Mouse (Mus musculus): ENCODE measurements around the gene BC017158. TPM values are rescaled to one million over a fixed set of nuclear protein-coding genes. Genes with fewer than 3 reads are reported as not detected.
A peak's percentile ranks its signal among the peaks of the same experiment; 100 is the strongest.

Gene BC017158
- polyA plus RNA-seq, 1 experiment from 2014 or later, result 38.6 TPM

DNA sequence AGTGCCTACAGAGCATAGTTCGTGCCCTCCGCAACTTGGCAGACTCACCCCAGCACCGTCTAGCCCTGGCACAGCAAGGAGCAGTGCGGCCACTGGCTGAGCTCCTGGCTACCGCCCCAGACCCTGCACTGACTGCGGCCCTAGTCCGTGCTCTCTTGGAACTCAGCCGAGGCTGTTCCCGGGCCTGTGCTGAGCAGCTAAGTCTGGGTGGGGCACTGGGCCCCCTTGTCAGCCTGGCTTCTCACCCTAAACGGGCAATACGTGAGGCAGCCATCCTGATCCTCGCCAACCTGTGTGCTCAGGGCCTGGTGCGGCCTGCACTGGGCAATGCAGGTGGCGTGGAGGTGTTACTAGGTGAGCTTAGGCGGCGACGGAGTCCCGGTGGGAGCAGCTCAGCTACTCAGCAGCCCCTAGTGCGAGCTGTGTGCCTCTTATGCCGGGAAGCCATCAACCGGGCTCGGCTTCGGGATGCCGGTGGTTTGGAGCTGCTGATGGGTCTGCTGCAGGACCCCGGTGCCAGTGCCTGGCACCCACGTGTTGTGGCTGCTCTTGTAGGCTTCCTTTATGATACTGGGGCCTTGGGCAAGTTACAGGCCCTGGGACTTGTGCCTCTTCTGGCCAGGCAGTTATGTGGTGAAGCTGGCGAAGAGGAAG lies 57.7 kb downstream of the BC017158 start:
- Histone ChIP-seq H3K27ac (no peak overlapping the region), H3K9me3 (no peaks in the 10 kb centered on the region), H3K27me3 (no peaks in the 10 kb centered on the region), H3K36me3 (peaks cover 51% of the 10 kb centered on the region), H3K4me3 (no peak overlapping the region), H3K4me1 (peaks cover 21% of the 10 kb centered on the region), H3K4me2 (no peak overlapping the region), H3K9ac (no peak overlapping the region)
- no peak for ATAC-seq (ENCODE audit: borderline replicate concordance, extremely low read depth, low FRiP score, low TSS enrichment)
- WGBS, result 91% methylated on average over 27 of the region's 27 CpGs

DNA sequence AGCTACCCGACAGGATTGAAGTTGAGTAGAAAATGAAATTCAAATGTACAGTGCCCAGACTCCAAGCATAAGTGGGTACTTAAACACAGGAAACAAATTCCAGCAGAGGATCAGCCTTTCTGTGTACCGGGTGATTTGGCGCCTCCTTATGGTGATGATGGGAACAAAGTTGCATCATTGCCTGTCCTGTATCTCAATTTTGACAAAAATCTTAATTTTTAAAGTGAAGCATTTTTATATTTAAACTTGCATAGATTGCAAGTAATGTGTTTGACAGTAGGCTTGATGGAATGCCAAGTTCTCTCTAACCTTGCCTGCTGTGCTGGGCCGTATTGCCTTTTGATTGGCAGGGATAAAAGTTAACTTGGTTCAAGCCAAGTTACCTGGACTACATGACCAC lies 59.0 kb downstream of the BC017158 start:
- 17% methylated on average over 4 of the region's 4 CpGs for WGBS
- peak overlapping the region; percentile 74 for H3K4me2 ChIP-seq
- no peak for ATAC-seq (ENCODE audit: borderline replicate concordance, extremely low read depth, low FRiP score, low TSS enrichment)
- no peak overlapping the region; the same call in 1 of the 2 replicates for H3K9ac ChIP-seq
- H3K9me3 ChIP-seq, result no peaks in the 10 kb centered on the region
- peak overlapping the region; percentile 98 for H3K27ac ChIP-seq
- peak overlapping the region; percentile 67 for H3K4me3 ChIP-seq
- H3K4me1 ChIP-seq, result peaks cover 21% of the 10 kb centered on the region
- peaks cover 38% of the 10 kb centered on the region for H3K36me3 ChIP-seq
- H3K27me3 ChIP-seq, result no peaks in the 10 kb centered on the region

DNA sequence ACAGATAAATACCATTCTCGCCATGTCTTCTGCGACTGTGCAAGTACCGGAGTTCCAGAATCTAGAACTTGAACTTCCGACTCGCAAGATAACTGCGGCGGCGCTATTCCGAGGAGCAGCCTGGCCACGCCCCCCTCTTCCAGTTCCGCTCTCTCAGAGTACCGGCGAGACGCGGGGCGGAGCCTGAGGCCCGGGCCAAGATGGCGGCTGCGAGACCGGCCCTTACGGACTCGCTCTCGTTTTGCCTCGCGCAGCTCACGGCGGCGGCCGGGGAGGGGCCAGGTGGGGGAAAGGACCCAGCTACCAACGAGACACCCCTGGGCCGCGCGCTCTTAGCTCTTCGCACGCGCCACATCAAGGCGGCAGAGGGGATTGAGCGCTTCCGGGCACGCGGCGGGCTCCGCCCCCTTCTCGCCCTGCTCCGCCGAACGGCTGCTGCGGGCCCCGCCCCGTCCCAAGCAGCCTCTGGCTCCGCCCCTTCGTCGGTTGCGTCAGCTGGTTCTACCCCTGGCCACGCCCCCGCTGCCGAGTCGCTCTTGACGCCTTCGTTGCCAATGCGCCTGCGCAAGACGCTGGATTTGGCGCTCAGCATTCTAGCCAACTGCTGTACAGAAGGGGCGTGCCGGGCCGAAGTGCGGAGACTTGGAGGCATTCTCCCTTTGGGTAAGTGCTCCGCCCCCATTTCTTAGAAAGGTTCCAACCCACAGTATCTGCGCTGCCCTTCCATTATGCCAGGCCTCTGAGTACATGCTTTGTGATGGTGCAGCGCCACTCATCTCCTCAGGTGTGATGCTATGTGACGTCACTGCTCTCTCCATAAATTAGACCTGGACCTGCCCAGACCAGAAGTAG lies 59.8 kb downstream of the BC017158 start, which contains the start of gene 9130023H24Rik:
Gene 9130023H24Rik (minus strand): TSS at position 105 of the 852 bp plus-strand sequence.
- peak within 1 kb of the TSS; percentile 98 for H3K27ac ChIP-seq
- H3K4me2 ChIP-seq, result peak within 1 kb of the TSS; percentile 74
- peak within 1 kb of the TSS; percentile 67 for H3K4me3 ChIP-seq
- WGBS, result under 1% methylated on average over 68 of the region's 72 CpGs
- peak within 1 kb of the TSS; percentile 79 for H3K9ac ChIP-seq
- H3K27me3 ChIP-seq, result no peaks in the 10 kb centered on the region
- peak; percentile 92 for ATAC-seq (ENCODE audit: borderline replicate concordance, extremely low read depth, low FRiP score, low TSS enrichment)
- H3K36me3 ChIP-seq, result peaks cover 36% of the 10 kb centered on the region
- peaks cover 21% of the 10 kb centered on the region for H3K4me1 ChIP-seq
- H3K9me3 ChIP-seq, result no peaks in the 10 kb centered on the region

DNA sequence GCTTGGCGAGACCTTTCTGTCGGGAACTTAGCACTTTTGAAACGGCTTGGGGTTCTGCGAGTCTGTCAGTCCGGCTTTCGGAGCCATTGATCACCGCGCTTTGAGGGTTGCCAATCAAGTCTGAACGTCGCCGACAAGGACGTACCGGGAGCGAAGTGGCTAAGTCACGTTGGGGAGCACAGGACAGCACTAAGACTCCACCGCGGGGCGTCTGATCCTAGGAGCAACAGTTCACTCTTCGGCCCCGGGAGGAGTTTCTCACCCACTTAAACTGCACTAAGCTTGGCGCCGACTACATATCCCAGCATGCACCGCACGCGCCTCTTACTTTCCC lies 60.4 kb downstream of the BC017158 start:
- no peaks in the 10 kb centered on the region for H3K9me3 ChIP-seq
- no peak for ATAC-seq (ENCODE audit: borderline replicate concordance, extremely low read depth, low FRiP score, low TSS enrichment)
- H3K36me3 ChIP-seq, result peaks cover 30% of the 10 kb centered on the region
- H3K9ac ChIP-seq, result peak overlapping the region; percentile 79
- peak overlapping the region; percentile 74 for H3K4me2 ChIP-seq
- peak overlapping the region; percentile 67 for H3K4me3 ChIP-seq
- under 1% methylated on average over 25 of the region's 25 CpGs for WGBS
- peak overlapping the region; percentile 98 for H3K27ac ChIP-seq
- H3K4me1 ChIP-seq, result peaks cover 21% of the 10 kb centered on the region
- no peaks in the 10 kb centered on the region for H3K27me3 ChIP-seq

DNA sequence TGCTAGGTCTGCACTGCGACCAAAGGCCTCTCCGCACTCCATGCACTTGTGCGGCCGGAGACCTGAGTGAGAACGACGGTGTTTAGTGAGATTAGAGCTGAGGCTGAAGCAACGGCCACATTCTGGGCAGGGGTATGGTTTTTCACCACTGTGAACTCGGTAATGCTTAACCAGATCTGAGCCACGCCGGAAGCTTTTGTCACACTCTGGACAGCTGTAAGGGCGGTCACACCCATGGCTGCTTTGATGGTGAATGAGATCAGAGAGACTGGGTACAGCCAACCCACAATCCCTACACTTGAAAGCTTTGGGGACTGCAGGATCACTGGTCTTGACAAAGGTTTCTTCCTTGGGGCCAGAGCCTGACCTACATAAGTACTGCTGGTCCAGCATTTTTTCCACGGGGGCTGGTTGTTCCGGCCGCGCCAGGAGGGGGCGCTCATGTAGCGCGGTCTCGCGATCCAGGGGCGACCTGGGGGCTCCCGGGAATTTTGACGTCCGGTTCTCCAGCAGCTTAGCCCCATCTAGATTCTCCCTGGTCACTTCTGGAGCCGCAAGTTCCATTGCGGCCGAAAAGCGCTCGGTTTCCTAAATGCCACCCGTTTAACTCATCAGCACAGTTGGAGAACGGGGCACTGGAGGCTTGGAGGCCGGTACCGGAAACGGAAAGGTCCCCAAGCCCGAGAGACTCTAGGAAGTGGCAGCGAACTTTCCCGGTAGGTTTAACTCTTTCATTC lies 60.9 kb downstream of the BC017158 start, which contains the start of gene Armc5:
Gene Armc5 (plus strand): TSS at position 487 of the 737 bp plus-strand sequence.
- Histone ChIP-seq H3K9ac (peak within 1 kb of the TSS; percentile 79), H3K4me1 (peaks cover 21% of the 10 kb centered on the region), H3K36me3 (peaks cover 25% of the 10 kb centered on the region), H3K4me2 (peak within 1 kb of the TSS; percentile 74), H3K4me3 (peak within 1 kb of the TSS; percentile 67), H3K27ac (peak within 1 kb of the TSS; percentile 98), H3K27me3 (no peaks in the 10 kb centered on the region), H3K9me3 (no peaks in the 10 kb centered on the region)
- WGBS, result 23% methylated on average over 37 of the region's 37 CpGs
- peak; percentile 15; the same call in 1 of the 2 replicates for ATAC-seq (ENCODE audit: borderline replicate concordance, extremely low read depth, low FRiP score, low TSS enrichment)

DNA sequence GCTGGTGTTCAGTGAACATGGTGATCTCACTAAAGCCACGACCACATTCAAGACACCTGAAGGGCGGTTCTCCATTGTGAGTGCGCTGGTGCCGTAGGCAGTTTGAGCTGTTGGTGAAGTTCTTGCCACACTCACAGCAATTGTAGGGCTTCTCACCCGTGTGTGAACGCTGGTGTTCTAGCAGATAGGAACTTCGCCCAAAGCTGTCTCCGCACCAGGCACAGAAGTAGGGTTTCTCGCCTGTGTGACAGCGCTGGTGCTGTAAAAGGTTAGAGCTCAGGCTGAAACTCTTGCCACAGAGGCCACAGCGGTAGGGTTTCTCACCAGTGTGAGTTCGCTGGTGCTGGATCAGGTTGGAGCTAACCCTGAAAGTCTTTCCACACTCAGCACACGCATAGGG lies 61.5 kb downstream of the BC017158 start:
- H3K27me3 ChIP-seq, result no peaks in the 10 kb centered on the region
- peak overlapping the region; percentile 98; the same call in 1 of the 2 replicates for H3K27ac ChIP-seq
- H3K4me3 ChIP-seq, result peak overlapping the region; percentile 67; the same call in 1 of the 2 replicates
- peaks cover 19% of the 10 kb centered on the region for H3K36me3 ChIP-seq
- peak overlapping the region; percentile 74 for H3K4me2 ChIP-seq
- peaks cover 21% of the 10 kb centered on the region for H3K4me1 ChIP-seq
- WGBS, result 93% methylated on average over 13 of the region's 13 CpGs
- no peak for ATAC-seq (ENCODE audit: borderline replicate concordance, extremely low read depth, low FRiP score, low TSS enrichment)
- H3K9ac ChIP-seq, result no peak overlapping the region
- H3K9me3 ChIP-seq, result no peaks in the 10 kb centered on the region

DNA sequence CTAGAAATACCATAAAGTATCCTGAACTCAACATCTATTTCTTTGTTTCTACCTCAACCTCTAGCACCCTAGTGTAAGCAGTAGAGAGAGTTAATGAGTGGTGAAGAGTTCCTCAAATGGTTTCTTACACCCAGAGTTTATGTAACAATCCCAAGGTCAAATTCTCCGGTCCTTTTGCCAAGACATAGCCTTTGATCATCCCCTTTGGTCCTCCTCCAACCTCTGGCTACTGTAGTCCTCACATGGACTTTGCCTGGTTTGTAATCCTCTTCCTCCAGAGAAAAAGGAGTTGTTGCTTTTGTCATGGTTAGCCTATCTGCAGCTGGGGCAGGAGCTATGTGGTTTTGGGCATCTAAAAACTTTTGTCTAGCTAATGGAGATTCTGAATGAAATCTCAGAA lies 62.5 kb downstream of the BC017158 start:
- Histone ChIP-seq H3K4me1 (peaks cover 20% of the 10 kb centered on the region), H3K27me3 (peaks cover 4% of the 10 kb centered on the region; the same call in 1 of the 2 replicates), H3K9ac (no peak overlapping the region), H3K4me3 (no peak overlapping the region), H3K27ac (no peak overlapping the region), H3K4me2 (no peak overlapping the region), H3K9me3 (no peaks in the 10 kb centered on the region), H3K36me3 (peaks cover 10% of the 10 kb centered on the region)
- no peak for ATAC-seq (ENCODE audit: borderline replicate concordance, extremely low read depth, low FRiP score, low TSS enrichment)
- WGBS, result 62% methylated on average over 1 of the region's 1 CpGs

DNA sequence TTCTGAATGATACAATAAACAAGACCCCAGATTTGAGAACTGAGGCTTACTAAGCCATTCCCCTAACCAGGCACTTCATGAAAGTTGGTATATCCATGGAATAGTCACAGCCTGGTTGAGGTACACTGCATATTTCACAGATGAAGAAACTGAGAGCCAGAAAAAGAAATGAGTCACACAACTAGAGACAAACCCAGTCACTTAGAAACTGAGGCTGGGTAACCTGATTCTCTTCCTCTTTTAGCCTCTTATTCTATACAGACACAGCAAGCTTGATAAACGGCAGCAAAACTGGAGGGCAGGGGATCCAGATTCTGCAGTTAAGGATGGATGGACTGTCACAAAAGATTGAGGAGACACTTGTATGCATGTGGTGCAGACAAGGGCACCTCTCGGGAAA lies 63.2 kb downstream of the BC017158 start:
- no peaks in the 10 kb centered on the region for H3K9me3 ChIP-seq
- no peak overlapping the region for H3K4me2 ChIP-seq
- no peak for ATAC-seq (ENCODE audit: borderline replicate concordance, extremely low read depth, low FRiP score, low TSS enrichment)
- no peak overlapping the region for H3K27ac ChIP-seq
- 70% methylated on average over 2 of the region's 2 CpGs for whole genome bisulfite sequencing
- peaks cover 14% of the 10 kb centered on the region for H3K4me1 ChIP-seq
- no peak overlapping the region for H3K4me3 ChIP-seq
- peaks cover 7% of the 10 kb centered on the region; the same call in 1 of the 2 replicates for H3K27me3 ChIP-seq
- peaks cover 4% of the 10 kb centered on the region; the same call in 1 of the 2 replicates for H3K36me3 ChIP-seq
- H3K9ac ChIP-seq, result no peak overlapping the region

DNA sequence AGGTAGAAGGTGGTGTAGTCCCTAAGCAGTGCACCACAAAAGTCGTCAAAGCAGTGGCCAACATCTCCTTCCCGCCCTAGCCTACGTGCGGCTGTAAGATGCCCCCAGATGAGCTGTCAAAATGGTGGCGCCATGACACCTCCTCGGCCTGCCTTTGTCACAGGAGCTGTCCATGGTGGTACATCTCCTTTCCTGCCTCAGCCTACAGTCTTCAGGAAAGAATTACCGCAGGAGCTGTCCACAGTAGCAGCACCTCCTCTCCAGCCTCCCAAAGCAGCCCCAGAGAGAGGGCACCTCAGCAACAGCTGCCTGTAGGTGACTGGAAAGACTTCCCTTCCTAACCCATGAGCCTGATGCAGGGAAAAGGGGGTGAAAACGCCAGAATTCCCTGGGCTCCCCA lies 66.2 kb downstream of the BC017158 start:
- H3K27me3 ChIP-seq, result peaks cover 7% of the 10 kb centered on the region; the same call in 1 of the 2 replicates
- no peak for ATAC-seq (ENCODE audit: borderline replicate concordance, extremely low read depth, low FRiP score, low TSS enrichment)
- no peak overlapping the region for H3K27ac ChIP-seq
- no peak overlapping the region for H3K4me3 ChIP-seq
- no peak overlapping the region for H3K9ac ChIP-seq
- H3K36me3 ChIP-seq, result 0 out of 2 replicates have a peak, but pooled peaks cover 3% of the 10 kb centered on the region
- H3K4me1 ChIP-seq, result peaks cover 4% of the 10 kb centered on the region
- 26% methylated on average over 8 of the region's 8 CpGs for WGBS
- no peaks in the 10 kb centered on the region for H3K9me3 ChIP-seq
- no peak overlapping the region for H3K4me2 ChIP-seq
